Mouse (Mus musculus) kidney, adult 2 months (tissue): ENCODE data around the gene Pnlip.

Source experiments
- CTCF ChIP-seq: fragments of 200-500 bp; conservative IDR thresholded peaks from 2 replicates; pipeline ENCODE4 v1.5.1; 2011; ENCODE audit warnings: low read depth, mild to moderate bottlenecking, control low read depth, low read length, moderate library complexity, mixed read lengths; ENCODE audit not compliant: insufficient read depth, insufficient read length
- POLR2A ChIP-seq: fragments of 200-500 bp; IDR thresholded peaks from one replicate; pipeline ENCODE4 v1.6.1; 2011; ENCODE audit warnings: low read depth, low read length, control low read depth

DNA sequence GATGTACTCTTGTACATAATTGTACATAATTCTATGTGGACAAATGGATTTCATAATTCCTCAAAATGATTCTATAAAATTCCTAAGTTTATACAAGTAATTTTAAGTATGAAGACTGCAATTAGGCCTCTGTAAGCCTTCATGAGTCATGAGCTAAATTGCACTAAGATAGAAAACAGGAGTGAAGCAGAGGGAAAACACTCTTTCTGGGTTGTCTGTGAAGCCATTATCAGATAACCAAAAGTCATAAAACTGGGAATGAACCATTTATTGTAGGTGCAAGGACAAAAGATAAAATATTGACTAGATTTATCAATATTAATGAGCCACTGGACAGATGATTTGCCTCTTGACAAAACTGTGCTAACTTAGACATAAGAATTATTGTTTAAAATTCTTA, 68.1 kb downstream of the Pnlip start:
- TF ChIP-seq CTCF (no peak), POLR2A (no peak)
